Mouse (Mus musculus) liver, adult 2 months (tissue): ENCODE measurements around the gene Ccdc136. TPM values are rescaled to one million over a fixed set of nuclear protein-coding genes. Genes with fewer than 3 reads are reported as not detected.

Experiments used
- DNase-seq: peaks from one replicate; pipeline ENCODE4 v3.0.0-alpha.2; 2011; ENCODE audit warnings: low read depth, low spot score; ENCODE audit errors: extremely low read depth
- H3K27ac ChIP-seq: fragments of 200-500 bp; replicated peaks from 2 replicates; pipeline ENCODE4 v1.5.1; 2012; ENCODE audit warnings: low read depth, mild to moderate bottlenecking, control low read depth, inconsistent platforms, low read length; ENCODE audit not compliant: insufficient read depth
- H3K27me3 ChIP-seq: fragments of 200-500 bp; 2 replicates; pipeline ENCODE4 v1.6.1; 2012; ENCODE audit warnings: mild to moderate bottlenecking, moderate library complexity, low read length, inconsistent platforms; ENCODE audit not compliant: control insufficient read depth, insufficient read depth
- H3K36me3 ChIP-seq: fragments of 200-500 bp; 2 replicates; pipeline ENCODE4 v1.6.1; 2012; ENCODE audit warnings: low read length, inconsistent platforms; ENCODE audit not compliant: control insufficient read depth, insufficient read depth
- H3K4me1 ChIP-seq: fragments of 200-500 bp; 2 replicates; pipeline ENCODE4 v1.6.1; 2011; ENCODE audit warnings: low read length; ENCODE audit not compliant: control insufficient read depth, insufficient read depth
- H3K4me3 ChIP-seq: fragments of 200-500 bp; 2 replicates; pipeline ENCODE4 v1.5.1; 2011; ENCODE audit warnings: low read depth, mild to moderate bottlenecking, control low read depth, low read length, moderate library complexity; ENCODE audit not compliant: insufficient read depth
- H3K79me2 ChIP-seq: fragments of 200-500 bp; 2 replicates; pipeline ENCODE4 v1.6.1; 2012; ENCODE audit warnings: inconsistent platforms, mild to moderate bottlenecking, low read length, moderate library complexity; ENCODE audit not compliant: control insufficient read depth, insufficient read depth
- H3K9ac ChIP-seq: fragments of 200-500 bp; 2 replicates; pipeline ENCODE4 v1.6.1; 2012; ENCODE audit warnings: low read depth, mild to moderate bottlenecking, control low read depth, inconsistent platforms, low read length
- CTCF ChIP-seq: fragments of 200-500 bp; IDR thresholded peaks from 2 replicates; pipeline ENCODE4 v1.5.1; 2011; ENCODE audit warnings: low read depth, low read length, control low read depth
- POLR2A ChIP-seq: fragments of 200-500 bp; IDR thresholded peaks from 2 replicates; pipeline ENCODE4 v1.6.1; 2011; ENCODE audit warnings: low read length, control low read depth; ENCODE audit not compliant: insufficient read depth; ENCODE audit errors: extremely low read depth
- WGBS: fragments of 180-500 bp; shearing (Covaris S2); methylation state at CpG from one replicate; pipeline ENCODE4 v1.1.7; 2018; 5-methylcytosine and 5-hydroxymethylcytosine counted together
- polyA plus RNA-seq: library from polyadenylated mRNA; depleted of rRNA; stranded (reverse); fragments of >200 nt; gene quantifications from 2 replicates; pipeline ENCODE4 v1.2.3, GENCODE M21; 2012; rRNA removed
- total RNA-seq: library from RNA; depleted of rRNA; stranded (reverse); fragments of >200 nt; gene quantifications from 2 replicates; pipeline ENCODE4 v1.2.3, GENCODE M21; 2014; rRNA removed

The Ccdc136 gene
- total and polyA plus RNA-seq, 2 experiments, result 0.09 to 0.34 TPM

GRCm38 (mm10) chr6:29473941-29474691 lies 78.0 kb downstream of the Ccdc136 start:
- H3K4me3 ChIP-seq, result peak overlapping the region; percentile 62
- no peaks in the 10 kb centered on the region; the same call in 1 of the 2 replicates for H3K4me1 ChIP-seq
- 16% methylated on average over 32 of the region's 33 CpGs for WGBS
- 0 out of 2 replicates have a peak overlapping the region, but pooled peaks have one; percentile 2 for H3K27ac ChIP-seq
- H3K79me2 ChIP-seq, result no peaks in the 10 kb centered on the region
- TF ChIP-seq POLR2A, result no peak
- TF ChIP-seq CTCF, result no peak
- H3K27me3 ChIP-seq, result no peaks in the 10 kb centered on the region
- DNase-seq, result peak; percentile 48
- peak overlapping the region; percentile 26 for H3K9ac ChIP-seq
- no peaks in the 10 kb centered on the region for H3K36me3 ChIP-seq

GRCm38 (mm10) chr6:29474736-29475135 lies 78.6 kb downstream of the Ccdc136 start:
- H3K27me3 ChIP-seq, result no peaks in the 10 kb centered on the region
- H3K79me2 ChIP-seq, result no peaks in the 10 kb centered on the region
- no peaks in the 10 kb centered on the region for H3K36me3 ChIP-seq
- H3K4me3 ChIP-seq, result no peak overlapping the region
- WGBS, result 78% methylated on average over 2 of the region's 2 CpGs
- no peak overlapping the region for H3K27ac ChIP-seq
- TF ChIP-seq POLR2A (no peak), CTCF (no peak)
- no peak overlapping the region for H3K9ac ChIP-seq
- no peaks in the 10 kb centered on the region for H3K4me1 ChIP-seq
- no peak for DNase-seq

Other genes with a start within 250 kb of the Ccdc136 start
- gene Rbm28, start 231.3 kb upstream of the Ccdc136 start, total RNA-seq, result 8.0 and 9.7 TPM in 2 replicates
- 3.0 and 3.3 TPM in 2 replicates for gene Rbm28, start 231.3 kb upstream of the Ccdc136 start, polyA plus RNA-seq
- gene Prrt4, start 216.7 kb upstream of the Ccdc136 start, total RNA-seq, result under 0.01 TPM in 1 of 2 replicates, not detected in the other
- 0.02 and 0.11 TPM in 2 replicates for gene Prrt4, start 216.7 kb upstream of the Ccdc136 start, polyA plus RNA-seq
- 1.1 and 2.6 TPM in 2 replicates for gene Impdh1, start 179.9 kb upstream of the Ccdc136 start, total RNA-seq
- gene Impdh1, start 179.9 kb upstream of the Ccdc136 start, polyA plus RNA-seq, result 3.4 and 5.2 TPM in 2 replicates
- 2.5 and 3.3 TPM in 2 replicates for gene Hilpda, start 123.8 kb upstream of the Ccdc136 start, total RNA-seq
- gene Hilpda, start 123.8 kb upstream of the Ccdc136 start, polyA plus RNA-seq, result 4.0 and 5.8 TPM in 2 replicates
- gene Fam71f2, start 116.7 kb upstream of the Ccdc136 start, total RNA-seq, result not detected in 2 replicates
- 0.24 TPM in 1 of 2 replicates, not detected in the other for gene Fam71f2, start 116.7 kb upstream of the Ccdc136 start, polyA plus RNA-seq
- gene Fam71f1, start 77.2 kb upstream of the Ccdc136 start, total RNA-seq, result not detected in 2 replicates
- not detected in 2 replicates for gene Fam71f1, start 77.2 kb upstream of the Ccdc136 start, polyA plus RNA-seq
- 113 and 125 TPM in 2 replicates for gene Calu, start 48.2 kb upstream of the Ccdc136 start, total RNA-seq
- gene Calu, start 48.2 kb upstream of the Ccdc136 start, polyA plus RNA-seq, result 21.9 and 27.1 TPM in 2 replicates
- 0.09 and 0.20 TPM in 2 replicates for gene Opn1sw, start 7.8 kb upstream of the Ccdc136 start, total RNA-seq
- gene Opn1sw, start 7.8 kb upstream of the Ccdc136 start, polyA plus RNA-seq, result 0.15 and 1.1 TPM in 2 replicates
- 0.07 and 0.28 TPM in 2 replicates for gene Flnc, start 36.9 kb downstream of the Ccdc136 start, total RNA-seq
- gene Flnc, start 36.9 kb downstream of the Ccdc136 start, polyA plus RNA-seq, result 0.04 and 0.09 TPM in 2 replicates
- gene Atp6v1f, start 71.4 kb downstream of the Ccdc136 start, total RNA-seq, result 86.8 and 90.5 TPM in 2 replicates
- gene Atp6v1f, start 71.4 kb downstream of the Ccdc136 start, polyA plus RNA-seq, result 167 and 181 TPM in 2 replicates
- gene Atp6v1fnb, start 75.1 kb downstream of the Ccdc136 start, total RNA-seq, result not detected in 2 replicates
- not detected in 2 replicates for gene Atp6v1fnb, start 75.1 kb downstream of the Ccdc136 start, polyA plus RNA-seq
- 1.7 and 1.8 TPM in 2 replicates for gene Kcp, start 111.6 kb downstream of the Ccdc136 start, total RNA-seq
- 5.6 and 10.2 TPM in 2 replicates for gene Kcp, start 111.6 kb downstream of the Ccdc136 start, polyA plus RNA-seq
- 10.0 and 12.4 TPM in 2 replicates for gene Irf5, start 130.3 kb downstream of the Ccdc136 start, total RNA-seq
- gene Irf5, start 130.3 kb downstream of the Ccdc136 start, polyA plus RNA-seq, result 30.6 and 48.3 TPM in 2 replicates
- 26.8 and 31.5 TPM in 2 replicates for gene Tnpo3, start 213.6 kb downstream of the Ccdc136 start, total RNA-seq
- gene Tnpo3, start 213.6 kb downstream of the Ccdc136 start, polyA plus RNA-seq, result 33.3 and 34.7 TPM in 2 replicates